Mouse (Mus musculus) brain, embryonic 14.5 days (tissue): ENCODE data around the gene Aicda.

Experiments used
- CTCF ChIP-seq: fragments of 200-500 bp; IDR thresholded peaks from 2 replicates; pipeline ENCODE4 v1.5.1; 2012; ENCODE audit warnings: inconsistent platforms, mild to moderate bottlenecking, moderate library complexity, borderline replicate concordance; ENCODE audit not compliant: insufficient read depth, insufficient read length; ENCODE audit errors: extremely low read depth
- POLR2A ChIP-seq: fragments of 200-500 bp; IDR thresholded peaks from 2 replicates; pipeline ENCODE4 v1.6.1; 2012; ENCODE audit warnings: mild to moderate bottlenecking, inconsistent platforms, borderline replicate concordance; ENCODE audit not compliant: poor library complexity, insufficient read depth, insufficient read length, severe bottlenecking; ENCODE audit errors: extremely low read depth

DNA sequence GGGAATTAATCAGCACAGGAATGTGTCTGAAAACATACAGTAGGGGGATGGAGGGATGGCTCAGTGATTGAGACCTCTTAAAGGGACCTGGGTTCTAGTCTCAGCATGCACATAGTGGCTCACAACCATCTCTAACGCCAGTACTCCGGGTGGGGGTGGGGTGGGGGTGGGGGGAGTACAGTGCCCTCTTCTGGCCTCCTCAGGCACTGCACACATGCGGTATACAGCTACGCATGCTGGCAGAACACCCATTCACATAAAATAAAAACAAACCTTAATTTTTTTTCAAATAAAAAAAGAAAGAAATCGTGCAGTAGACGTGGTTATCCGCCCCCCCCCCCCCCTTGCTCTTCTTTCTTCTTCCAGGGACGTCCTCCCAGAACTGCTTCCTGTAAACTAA is 30.3 kb upstream of the Aicda start:
- TF ChIP-seq CTCF (no peak), POLR2A (no peak)
